Mouse (Mus musculus) ES-E14 (cell line): ENCODE measurements at regions not wholly inside any gene's neighbourhood (a gene's known extent, or its start where the extent isn't known, plus 50 kb on each side); places are given as distances from the start of the nearest gene placed in this dataset.

Experiments used
- DNase-seq: peaks from one replicate; pipeline ENCODE4 v3.0.0-alpha.2; 2013; ENCODE audit warnings: low read depth, low spot score
- H3K27ac ChIP-seq: 2 replicates; pipeline ENCODE4 v1.5.1; 2012; ENCODE audit warnings: low read depth, mild to moderate bottlenecking, low read length, moderate library complexity, mixed read lengths; ENCODE audit not compliant: poor library complexity, insufficient read depth, severe bottlenecking
- H3K36me3 ChIP-seq: 2 replicates; pipeline ENCODE4 v1.6.1; 2012; ENCODE audit warnings: mild to moderate bottlenecking, low read length, moderate library complexity, mixed read lengths; ENCODE audit not compliant: control insufficient read depth, poor library complexity, insufficient read depth, severe bottlenecking
- H3K4me1 ChIP-seq, 2 experiments: fragments of 150-350 bp in 1 of 2; sonication (generic) in 1 of 2; 2 replicates each; pipeline ENCODE4 v1.6.1; 2012; ENCODE audit warnings: low read length in 2 of 2, mild to moderate bottlenecking in 1 of 2, mixed read lengths in 1 of 2; ENCODE audit not compliant: control insufficient read depth in 2 of 2, insufficient read depth in 2 of 2, poor library complexity in 1 of 2
- H3K4me3 ChIP-seq, 2 experiments: fragments of 150-350 bp in 1 of 2; sonication (generic) in 1 of 2; 2 replicates each; pipeline ENCODE4 v1.5.1; 2012; ENCODE audit warnings: low read length in 2 of 2, low read depth in 1 of 2, mild to moderate bottlenecking in 1 of 2, mixed read lengths in 1 of 2; ENCODE audit not compliant: insufficient read depth in 1 of 2, poor library complexity in 1 of 2, severe bottlenecking in 1 of 2
- H3K9ac ChIP-seq: 2 replicates; pipeline ENCODE4 v1.6.1; 2012; ENCODE audit warnings: low read depth, mild to moderate bottlenecking, low read length, mixed read lengths; ENCODE audit not compliant: poor library complexity, insufficient read depth, severe bottlenecking
- H3K9me3 ChIP-seq: fragments of 150-350 bp; sonication (generic); 2 replicates; pipeline ENCODE4 v1.6.1; 2012; ENCODE audit warnings: low read depth, mild to moderate bottlenecking, low read length; ENCODE audit not compliant: control insufficient read depth, insufficient read depth
- CHD2 ChIP-seq: IDR thresholded peaks from 2 replicates; pipeline ENCODE4 v1.6.1; 2014; ENCODE audit warnings: mild to moderate bottlenecking, low read depth, low read length, inconsistent platforms
- HCFC1 ChIP-seq: IDR thresholded peaks from 2 replicates; pipeline ENCODE4 v1.6.1; 2012; ENCODE audit warnings: low read length, inconsistent platforms, borderline replicate concordance; ENCODE audit not compliant: insufficient read depth
- MAFK ChIP-seq: IDR thresholded peaks from 2 replicates; pipeline ENCODE4 v1.6.1; 2014; ENCODE audit warnings: mild to moderate bottlenecking, low read depth, low read length, inconsistent platforms; ENCODE audit not compliant: insufficient read depth
- ZC3H11A ChIP-seq: IDR thresholded peaks from 2 replicates; pipeline ENCODE4 v1.6.1; 2012; ENCODE audit warnings: low read depth, mild to moderate bottlenecking, inconsistent platforms, low read length, borderline replicate concordance
- ZNF384 ChIP-seq: IDR thresholded peaks from 2 replicates; pipeline ENCODE4 v1.6.1; 2012; ENCODE audit warnings: low read depth, low read length, inconsistent platforms
- in situ Hi-C, 2 experiments: fragments of 600-800 bp; cut with MboI; formaldehyde crosslinking; loops; one replicate each; pipeline ENCODE4 v1.15.1; 2025; ENCODE audit warnings: low sequenced_read_pairs in 2 of 2, inconsistent platforms in 1 of 2; ENCODE audit not compliant: unreplicated experiment in 2 of 2

GRCm38 (mm10) chr5:133833217-133833616 is 266.3 kb upstream of the Castor2 start:
- Histone ChIP-seq H3K4me3 (no peak overlapping the region), H3K9me3 (no peaks in the 10 kb centered on the region), H3K27ac (no peak overlapping the region), H3K4me1 (peaks cover 0 to 5% of the 10 kb centered on the region in 2 experiments; a peak in 2 of 4 replicates), H3K36me3 (no peaks in the 10 kb centered on the region), H3K9ac (no peak overlapping the region)
- in situ Hi-C loops: no loop called here
- TF ChIP-seq MAFK (no peak), ZC3H11A (no peak), HCFC1 (no peak), CHD2 (no peak), ZNF384 (no peak)
- no peak for DNase-seq

GRCm38 (mm10) chr5:133828226-133828625 is 271.3 kb upstream of the Castor2 start:
- H3K27ac ChIP-seq: no peak overlapping the region
- DNase-seq: no peak
- no peak overlapping the region for H3K4me3 ChIP-seq
- no peaks in the 10 kb centered on the region for H3K9me3 ChIP-seq
- H3K36me3 ChIP-seq: no peaks in the 10 kb centered on the region
- TF ChIP-seq HCFC1 (no peak), ZNF384 (no peak), ZC3H11A (no peak), MAFK (no peak), CHD2 (no peak)
- H3K9ac ChIP-seq: no peak overlapping the region
- in situ Hi-C loops: no loop called here
- peaks cover 0 to 6% of the 10 kb centered on the region in 2 experiments; a peak in 1 of 4 replicates for H3K4me1 ChIP-seq

GRCm38 (mm10) chr5:133823871-133824270 is 275.6 kb upstream of the Castor2 start:
- H3K27ac ChIP-seq: no peak overlapping the region
- no peak for DNase-seq
- TF ChIP-seq ZNF384: no peak
- TF ChIP-seq MAFK: no peak
- no peak for TF ChIP-seq ZC3H11A
- no peak for TF ChIP-seq CHD2
- TF ChIP-seq HCFC1: no peak
- no peak overlapping the region for H3K4me3 ChIP-seq
- no peak overlapping the region for H3K9ac ChIP-seq
- no peaks in the 10 kb centered on the region for H3K9me3 ChIP-seq
- H3K4me1 ChIP-seq: peaks cover 0 to 8% of the 10 kb centered on the region in 2 experiments; a peak in 1 of 4 replicates
- in situ Hi-C loops: no loop called here
- no peaks in the 10 kb centered on the region for H3K36me3 ChIP-seq

- Histone ChIP-seq H3K4me3 (no peak overlapping the region), H3K36me3 (no peaks in the 10 kb centered on the region), H3K4me1 (0 out of 4 replicates have a peak, but pooled peaks cover 1 to 4% of the 10 kb centered on the region in 2 experiments), H3K27ac (no peak overlapping the region), H3K9me3 (no peaks in the 10 kb centered on the region), H3K9ac (no peak overlapping the region)
- no peak for DNase-seq
- TF ChIP-seq ZNF384 (no peak), ZC3H11A (no peak), HCFC1 (no peak)
- in situ Hi-C loops: no loop called here
Measured at GRCm38 (mm10) chr5:133821273-133821672, 278.2 kb upstream of the Castor2 start.

- H3K4me3 ChIP-seq: no peak overlapping the region
- peak; percentile 60 for DNase-seq
Measured at GRCm38 (mm10) chr5:133815462-133815861, 284.0 kb upstream of the Castor2 start.

More at GRCm38 (mm10) chr5:133815462-133815861, 284.0 kb upstream of the Castor2 start:
- H3K36me3 ChIP-seq: no peaks in the 10 kb centered on the region
- H3K4me1 ChIP-seq: 0 out of 4 replicates have a peak, but pooled peaks cover 1 to 4% of the 10 kb centered on the region in 2 experiments
- TF ChIP-seq CHD2: no peak
- no peak for TF ChIP-seq HCFC1
- TF ChIP-seq MAFK: no peak
- no peak for TF ChIP-seq ZC3H11A
- TF ChIP-seq ZNF384: no peak
- H3K27ac ChIP-seq: no peak overlapping the region
- H3K9me3 ChIP-seq: no peaks in the 10 kb centered on the region
- in situ Hi-C loops: no loop called here
- no peak overlapping the region for H3K9ac ChIP-seq
